Mouse (Mus musculus) MEL (cell line): Measurements from ENCODE around the gene Josd2. TPM values are rescaled to one million over a fixed set of nuclear protein-coding genes. Genes with fewer than 3 reads are reported as not detected.
A peak's percentile ranks its signal among the peaks of the same experiment; 100 is the strongest.

ENCODE experiments used
- DNase-seq: peaks from one replicate; pipeline ENCODE4 v3.0.0; 2011; ENCODE audit warnings: low read depth, low spot score
- H3K27ac ChIP-seq: 2 replicates; pipeline ENCODE4 v1.5.1; 2012; ENCODE audit warnings: low read depth, mild to moderate bottlenecking, control low read depth, low read length, moderate library complexity; ENCODE audit not compliant: control insufficient read depth
- H3K27me3 ChIP-seq, 2 experiments: fragments of 150-350 bp in 1 of 2; sonication (generic) in 1 of 2; 2 replicates each; pipeline ENCODE4 v1.6.1; 2012; ENCODE audit warnings: low read length in 2 of 2, mild to moderate bottlenecking in 2 of 2, improper control_type of control experiment in 1 of 2, moderate library complexity in 1 of 2; ENCODE audit not compliant: insufficient read depth in 2 of 2, control insufficient read depth in 1 of 2
- H3K36me3 ChIP-seq, 2 experiments: 2 replicates each; pipeline ENCODE4 v1.6.1; 2012 to 2014; ENCODE audit warnings: low read length in 2 of 2, improper control_type of control experiment in 1 of 2, inconsistent platforms in 1 of 2, mild to moderate bottlenecking in 1 of 2; ENCODE audit not compliant: insufficient read depth in 2 of 2, control insufficient read depth in 1 of 2
- H3K4me1 ChIP-seq, 2 experiments: fragments of 150-350 bp in 1 of 2; sonication (generic) in 1 of 2; 2 replicates each; pipeline ENCODE4 v1.6.1; 2012; ENCODE audit warnings: low read length in 2 of 2, improper control_type of control experiment in 1 of 2, mild to moderate bottlenecking in 1 of 2; ENCODE audit not compliant: insufficient read depth in 2 of 2, control insufficient read depth in 1 of 2
- H3K4me3 ChIP-seq, 2 experiments: fragments of 150-350 bp in 1 of 2; sonication (generic) in 1 of 2; 2 replicates each; pipeline ENCODE4 v1.5.1; 2012; ENCODE audit warnings: low read depth in 2 of 2, low read length in 2 of 2, mild to moderate bottlenecking in 2 of 2, moderate library complexity in 2 of 2, control low read depth in 1 of 2, improper control_type of control experiment in 1 of 2; ENCODE audit not compliant: control insufficient read depth in 1 of 2, insufficient read depth in 1 of 2
- H3K79me2 ChIP-seq: 2 replicates; pipeline ENCODE4 v1.6.1; 2012; ENCODE audit warnings: mild to moderate bottlenecking, low read length, moderate library complexity; ENCODE audit not compliant: control insufficient read depth, poor library complexity, insufficient read depth
- H3K9ac ChIP-seq: 2 replicates; pipeline ENCODE4 v1.6.1; 2012; ENCODE audit warnings: low read depth, mild to moderate bottlenecking, control low read depth, low read length, moderate library complexity; ENCODE audit not compliant: control insufficient read depth, poor library complexity, severe bottlenecking
- H3K9me3 ChIP-seq: fragments of 150-350 bp; sonication (generic); replicated peaks from 2 replicates; pipeline ENCODE4 v1.6.1; 2012; ENCODE audit warnings: mild to moderate bottlenecking, low read length, improper control_type of control experiment, moderate library complexity; ENCODE audit not compliant: insufficient read depth
- BHLHE40 ChIP-seq: IDR thresholded peaks from 2 replicates; pipeline ENCODE4 v1.6.1; 2012; ENCODE audit warnings: low read depth, mild to moderate bottlenecking, inconsistent platforms, low read length, improper control_type of control experiment, borderline replicate concordance
- CHD2 ChIP-seq: IDR thresholded peaks from 2 replicates; pipeline ENCODE4 v1.6.1; 2011; ENCODE audit warnings: low read length, improper control_type of control experiment
- CTCF ChIP-seq, 3 experiments: IDR thresholded peaks in 2 of 3; conservative IDR thresholded peaks in 1 of 3; 2 replicates each; pipeline ENCODE4 v1.5.1; 2011 to 2012; ENCODE audit warnings: low read length in 3 of 3, low read depth in 2 of 3, mild to moderate bottlenecking in 2 of 3, improper control_type of control experiment in 1 of 3, inconsistent platforms in 1 of 3, mixed read lengths in 1 of 3, moderate library complexity in 1 of 3; ENCODE audit not compliant: control insufficient read depth in 1 of 3, insufficient read depth in 1 of 3, poor library complexity in 1 of 3, severe bottlenecking in 1 of 3
- ELF1 ChIP-seq: IDR thresholded peaks from 2 replicates; pipeline ENCODE4 v1.6.1; 2014; ENCODE audit warnings: low read depth, mild to moderate bottlenecking, inconsistent platforms, low read length, improper control_type of control experiment, moderate library complexity
- GABPA ChIP-seq: IDR thresholded peaks from 2 replicates; pipeline ENCODE4 v1.6.1; 2012; ENCODE audit warnings: low read depth, mild to moderate bottlenecking, inconsistent platforms, low read length, improper control_type of control experiment, moderate library complexity
- MAFK ChIP-seq: IDR thresholded peaks from 2 replicates; pipeline ENCODE4 v1.6.1; 2011; ENCODE audit warnings: low read depth, mild to moderate bottlenecking, low read length, improper control_type of control experiment, borderline replicate concordance
- MEF2A ChIP-seq: IDR thresholded peaks from 2 replicates; pipeline ENCODE4 v1.6.1; 2014; ENCODE audit warnings: low read depth, mild to moderate bottlenecking, inconsistent platforms, low read length, improper control_type of control experiment; ENCODE audit not compliant: poor library complexity, insufficient replicate concordance, severe bottlenecking; ENCODE audit errors: extremely low read depth
- MYB ChIP-seq: IDR thresholded peaks from 2 replicates; pipeline ENCODE4 v1.6.1; 2011; ENCODE audit warnings: mild to moderate bottlenecking, low read depth, low read length, improper control_type of control experiment
- NELFE ChIP-seq: IDR thresholded peaks from 2 replicates; pipeline ENCODE4 v1.6.1; 2011; ENCODE audit warnings: low read depth, low read length, improper control_type of control experiment
- NRF1 ChIP-seq: IDR thresholded peaks from 2 replicates; pipeline ENCODE4 v1.6.1; 2014; ENCODE audit warnings: low read depth, mild to moderate bottlenecking, inconsistent platforms, low read length, improper control_type of control experiment, moderate library complexity; ENCODE audit not compliant: poor library complexity, insufficient read depth, severe bottlenecking
- POLR2A ChIP-seq, 2 experiments: IDR thresholded peaks; 2 replicates each; pipeline ENCODE4 v1.6.1; 2011 to 2012; ENCODE audit warnings: low read length in 2 of 2, mild to moderate bottlenecking in 2 of 2, control low read depth in 1 of 2, improper control_type of control experiment in 1 of 2, low read depth in 1 of 2, moderate library complexity in 1 of 2; ENCODE audit not compliant: control insufficient read depth in 1 of 2, insufficient read depth in 1 of 2, poor library complexity in 1 of 2
- POLR2AphosphoS2 ChIP-seq: IDR thresholded peaks from 2 replicates; pipeline ENCODE4 v1.6.1; 2011; ENCODE audit warnings: low read length, improper control_type of control experiment
- RCOR1 ChIP-seq: IDR thresholded peaks from 2 replicates; pipeline ENCODE4 v1.6.1; 2012; ENCODE audit warnings: low read depth, mild to moderate bottlenecking, inconsistent platforms, low read length, improper control_type of control experiment
- SMC3 ChIP-seq: IDR thresholded peaks from 2 replicates; pipeline ENCODE4 v1.6.1; 2011; ENCODE audit warnings: low read depth, low read length, improper control_type of control experiment
- TCF12 ChIP-seq: IDR thresholded peaks from 2 replicates; pipeline ENCODE4 v1.6.1; 2014; ENCODE audit warnings: low read depth, mild to moderate bottlenecking, inconsistent platforms, low read length, improper control_type of control experiment, moderate library complexity
- UBTF ChIP-seq: IDR thresholded peaks from 2 replicates; pipeline ENCODE4 v1.6.1; 2012; ENCODE audit warnings: low read depth, mild to moderate bottlenecking, inconsistent platforms, low read length, improper control_type of control experiment, moderate library complexity, borderline replicate concordance; ENCODE audit not compliant: insufficient read depth
- USF1 ChIP-seq: IDR thresholded peaks from 2 replicates; pipeline ENCODE4 v1.6.1; 2014; ENCODE audit warnings: low read depth, mild to moderate bottlenecking, inconsistent platforms, low read length, improper control_type of control experiment, moderate library complexity
- ZC3H11A ChIP-seq: IDR thresholded peaks from 2 replicates; pipeline ENCODE4 v1.6.1; 2012; ENCODE audit warnings: low read depth, mild to moderate bottlenecking, inconsistent platforms, low read length, improper control_type of control experiment
- ZKSCAN1 ChIP-seq: IDR thresholded peaks from 2 replicates; pipeline ENCODE4 v1.6.1; 2012; ENCODE audit warnings: low read depth, mild to moderate bottlenecking, inconsistent platforms, low read length, improper control_type of control experiment, moderate library complexity
- ZMIZ1 ChIP-seq: IDR thresholded peaks from 2 replicates; pipeline ENCODE4 v1.6.1; 2012; ENCODE audit warnings: low read depth, mild to moderate bottlenecking, inconsistent platforms, low read length, improper control_type of control experiment, moderate library complexity
- polyA plus RNA-seq, 2 experiments: library from polyadenylated mRNA; stranded (reverse) in 1 of 2; unstranded in 1 of 2; fragments of >175 nt in 1 of 2; fragments of >200 nt in 1 of 2; gene quantifications; 2 replicates each; pipeline versions ENCODE4 v1.2.1 to v1.2.4; 2012; ENCODE audit warnings: low replicate concordance in 2 of 2, low read depth in 1 of 2; ENCODE audit not compliant: insufficient read length in 2 of 2, insufficient read depth in 1 of 2, missing spikeins in 1 of 2
- total RNA-seq: library from RNA; depleted of rRNA; stranded (reverse); fragments of 300-350 nt; gene quantifications from 2 replicates; pipeline ENCODE4 v1.2.3, GENCODE M21; 2012

Gene Josd2
- total and polyA plus RNA-seq, 3 experiments = 95.5 to 141 TPM; not detected in 1

GRCm38 (mm10) chr7:44495086-44495485, 27.3 kb downstream of the Josd2 start:
- Histone ChIP-seq H3K9me3 (no peaks in the 10 kb centered on the region), H3K36me3 (peaks cover 0 to 4% of the 10 kb centered on the region in 2 experiments; a peak in 3 of 4 replicates), H3K4me1 (peaks cover 0 to 12% of the 10 kb centered on the region in 2 experiments; a peak in 2 of 4 replicates), H3K9ac (peak overlapping the region; percentile 95), H3K79me2 (peaks cover 15% of the 10 kb centered on the region), H3K27me3 (no peaks in the 10 kb centered on the region), H3K27ac (no peak overlapping the region), H3K4me3 (peak overlapping the region; percentile 86 to 87; a peak in 3 of 4 replicates)
- TF ChIP-seq BHLHE40 (no peak), POLR2A (IDR thresholded peaks at IDR 0.05; ENCODE audit: control insufficient read depth in 1 of 2, insufficient read depth in 1 of 2, low read depth in 1 of 2, low read length in 2 of 2, poor library complexity in 1 of 2) (no peak), ELF1 (no peak), NRF1 (no peak), MAFK (no peak), CHD2 (no peak), UBTF (no peak), ZMIZ1 (no peak), ZKSCAN1 (no peak), MYB (no peak), GABPA (no peak), SMC3 (no peak), TCF12 (no peak), RCOR1 (no peak), MEF2A (no peak), ZC3H11A (no peak), USF1 (no peak), CTCF (IDR thresholded peaks at IDR 0.05 in 2 of 3, conservative IDR thresholded peaks at IDR 0.05 in 1 of 3; ENCODE audit: control insufficient read depth in 1 of 3, insufficient read depth in 1 of 3, low read depth in 2 of 3, low read length in 3 of 3, poor library complexity in 1 of 3, severe bottlenecking in 1 of 3) (no peak), POLR2AphosphoS2 (no peak), NELFE (no peak)
- no peak for DNase-seq
